Mouse (Mus musculus) frontal cortex, postnatal 36 days (tissue): ENCODE data around the gene Sec11a.
A peak's percentile ranks its signal among the peaks of the same experiment; 100 is the strongest.

ENCODE experiments used
- DNase-seq, 2 experiments: peaks; one replicate each; pipeline ENCODE4 v3.0.0; 2022; ENCODE audit warnings: low spot score in 2 of 2

Sec11a gene

GRCm38 (mm10) chr7:80860729-80861274 lies 86.8 kb downstream of the Sec11a start, which contains the start of gene Zscan2:
TSS of gene Zscan2 (plus strand) at chr7:80860920.
- peak; percentile 90 to 93 for DNase-seq

- peak in 1 of 2 experiments; percentile 42 for DNase-seq
Measured at GRCm38 (mm10) chr7:80860227-80860626, 87.4 kb downstream of the Sec11a start.

- peak; percentile 68 to 89 for DNase-seq
Measured at GRCm38 (mm10) chr7:80857181-80857580, 90.4 kb downstream of the Sec11a start.

- DNase-seq = peak in 1 of 2 experiments; percentile 30
Measured at GRCm38 (mm10) chr7:80855316-80855715, 92.3 kb downstream of the Sec11a start.
